Mouse (Mus musculus) ES-CJ7 (cell line): Measurements from ENCODE around the gene Kncn.

Experiments used
- DNase-seq: peaks from one replicate; pipeline ENCODE4 v3.0.0; 2011; ENCODE audit warnings: low read depth, low spot score

The Kncn gene

GRCm38 (mm10) chr4:115884022-115884421 is at the start of gene Kncn:
Gene Kncn (plus strand): TSS chr4:115884400.
- no peak for DNase-seq

- no peak for DNase-seq
These were observed 48.6 kb upstream of the Kncn start for GRCm38 (mm10) chr4:115835576-115835975.

GRCm38 (mm10) chr4:115838196-115838595 is 46.0 kb upstream of the Kncn start:
- no peak for DNase-seq

- DNase-seq, result peak; percentile 96
These were observed 45.2 kb upstream of the Kncn start, which contains the start of gene Mknk1 for GRCm38 (mm10) chr4:115838696-115839641. Gene Mknk1 (plus strand): TSS chr4:115839198.

- no peak for DNase-seq
These were observed 44.2 kb upstream of the Kncn start for GRCm38 (mm10) chr4:115839956-115840355.

GRCm38 (mm10) chr4:115840842-115841241 is 43.4 kb upstream of the Kncn start:
- DNase-seq, result no peak

- DNase-seq, result no peak
These were observed 37.5 kb upstream of the Kncn start for GRCm38 (mm10) chr4:115846656-115847055.

- DNase-seq, result peak; percentile 20
These were observed 36.8 kb upstream of the Kncn start for GRCm38 (mm10) chr4:115847377-115847776.

- no peak for DNase-seq
These were observed 36.1 kb upstream of the Kncn start for GRCm38 (mm10) chr4:115848083-115848482.

GRCm38 (mm10) chr4:115848990-115849677 is 35.1 kb upstream of the Kncn start:
- no peak for DNase-seq

GRCm38 (mm10) chr4:115850111-115850510 is 34.1 kb upstream of the Kncn start:
- no peak for DNase-seq

- DNase-seq, result no peak
These were observed 33.6 kb upstream of the Kncn start for GRCm38 (mm10) chr4:115850631-115851030.

- no peak for DNase-seq
These were observed 32.6 kb upstream of the Kncn start for GRCm38 (mm10) chr4:115851569-115851968.

GRCm38 (mm10) chr4:115855100-115855499 is 29.1 kb upstream of the Kncn start:
- DNase-seq, result no peak

- DNase-seq, result no peak
These were observed 28.6 kb upstream of the Kncn start for GRCm38 (mm10) chr4:115855609-115856008.

- DNase-seq, result no peak
These were observed 27.9 kb upstream of the Kncn start for GRCm38 (mm10) chr4:115856282-115856681.

GRCm38 (mm10) chr4:115857293-115857883 is 26.8 kb upstream of the Kncn start:
- DNase-seq, result no peak

GRCm38 (mm10) chr4:115863352-115863751 is 20.8 kb upstream of the Kncn start:
- DNase-seq, result no peak

GRCm38 (mm10) chr4:115863880-115864279 is 20.3 kb upstream of the Kncn start:
- no peak for DNase-seq

- no peak for DNase-seq
These were observed 14.5 kb upstream of the Kncn start for GRCm38 (mm10) chr4:115869512-115870210.

GRCm38 (mm10) chr4:115873231-115873630 is 11.0 kb upstream of the Kncn start:
- peak; percentile 60 for DNase-seq
